8 mouse cellular contexts compared by ENCODE assay signal in genomic region chr7:74553111-74553650, GRCm38 (mm10). TPM values are rescaled to one million over a fixed set of nuclear protein-coding genes. Genes with fewer than 3 reads are reported as not detected.
DNase-seq lines count a peak whose midpoint lies in the region; ATAC-seq and TF ChIP-seq lines count a peak whose summit lies in the region.

No protein-coding gene starts in this region.

- no peaks in the 10 kb centered on the region for H3K9me3 ChIP-seq in embryonic facial prominence, embryonic 13.5 days
- H3K9me3 ChIP-seq in hindbrain, postnatal 0 days (ENCODE audit: low read length) = no peaks in the 10 kb centered on the region
- no peaks in the 10 kb centered on the region for H3K9me3 ChIP-seq in neural tube, embryonic 12.5 days

- TF ChIP-seq CTCF in left cerebral cortex, adult 2 months (IDR thresholded peaks at IDR 0.05) = no peak
- no peak for TF ChIP-seq CTCF in hindbrain, postnatal 0 days (IDR thresholded peaks at IDR 0.05; ENCODE audit: low read depth)

- H3K4me3 ChIP-seq in left cerebral cortex, adult 2 months = peak overlapping the region; percentile 93
- H3K4me3 ChIP-seq in embryonic facial prominence, embryonic 13.5 days = peak overlapping the region; percentile 60
- peak overlapping the region; percentile 73 for H3K4me3 ChIP-seq in hindbrain, postnatal 0 days (ENCODE audit: low read length)
- peak overlapping the region; percentile 78 for H3K4me3 ChIP-seq in neural tube, embryonic 12.5 days

- no peak for DNase-seq in left cerebral cortex, adult 2 months (ENCODE audit: extremely low spot score in 1 of 2, low spot score in 2 of 2)
- DNase-seq in left cerebral cortex, adult 8-10 months (ENCODE audit: low spot score in 2 of 2) = no peak
- DNase-seq in hindbrain, postnatal 0 days (ENCODE audit: low spot score) = no peak
- no peak for DNase-seq in layer of hippocampus, postnatal 10 days (ENCODE audit: low spot score in 2 of 2)
- no peak for DNase-seq in adrenal gland, postnatal 14 days
- DNase-seq in gastrocnemius, postnatal 10 days = no peak

- no peaks in the 10 kb centered on the region for H3K36me3 ChIP-seq in embryonic facial prominence, embryonic 13.5 days
- no peaks in the 10 kb centered on the region for H3K36me3 ChIP-seq in hindbrain, postnatal 0 days (ENCODE audit: insufficient read depth, low read length)
- no peaks in the 10 kb centered on the region for H3K36me3 ChIP-seq in neural tube, embryonic 12.5 days

- peaks cover 24% of the 10 kb centered on the region for H3K27me3 ChIP-seq in embryonic facial prominence, embryonic 13.5 days
- 0 out of 2 replicates have a peak, but pooled peaks cover 3% of the 10 kb centered on the region for H3K27me3 ChIP-seq in hindbrain, postnatal 0 days (ENCODE audit: insufficient read depth, low read length)
- peaks cover 11% of the 10 kb centered on the region for H3K27me3 ChIP-seq in neural tube, embryonic 12.5 days (replicated peaks)

- peak overlapping the region; percentile 97; the same call in 1 of the 2 replicates for H3K27ac ChIP-seq in left cerebral cortex, adult 2 months
- no peak overlapping the region for H3K27ac ChIP-seq in embryonic facial prominence, embryonic 13.5 days
- no peak overlapping the region for H3K27ac ChIP-seq in hindbrain, postnatal 0 days
- H3K27ac ChIP-seq in neural tube, embryonic 12.5 days = no peak overlapping the region

- intact Hi-C loops in left cerebral cortex, adult 2 months (cut with DNase I) = loop anchor here (10.0 kb wide), 2 partner anchors 322 to 392 kb away; no protein-coding TSS in a partner anchor

- WGBS in embryonic facial prominence, embryonic 13.5 days = 26% methylated on average over 8 of the region's 8 CpGs
- 57% methylated on average over 8 of the region's 8 CpGs for WGBS in hindbrain, postnatal 0 days
- 66% methylated on average over 8 of the region's 8 CpGs for WGBS in neural tube, embryonic 12.5 days

- peak overlapping the region; percentile 94 for H3K4me2 ChIP-seq in embryonic facial prominence, embryonic 13.5 days
- H3K4me2 ChIP-seq in hindbrain, postnatal 0 days (ENCODE audit: low read depth, low read length) = peak overlapping the region; percentile 83
- H3K4me2 ChIP-seq in neural tube, embryonic 12.5 days (replicated peaks) = peak overlapping the region; percentile 91

- H3K4me1 ChIP-seq in embryonic facial prominence, embryonic 13.5 days = peaks cover 23% of the 10 kb centered on the region
- H3K4me1 ChIP-seq in hindbrain, postnatal 0 days (ENCODE audit: insufficient read depth, low read length) = no peaks in the 10 kb centered on the region
- H3K4me1 ChIP-seq in neural tube, embryonic 12.5 days = peaks cover 7% of the 10 kb centered on the region; the same call in 1 of the 2 replicates

- ATAC-seq in embryonic facial prominence, embryonic 13.5 days (ENCODE audit: insufficient number of reproducible peaks, insufficient read depth, low FRiP score, low TSS enrichment, low read depth) = no peak
- ATAC-seq in hindbrain, postnatal 0 days = no peak
- ATAC-seq in neural tube, embryonic 12.5 days (ENCODE audit: low FRiP score, low read depth) = no peak

- 0 out of 2 replicates have a peak overlapping the region, but pooled peaks have one; percentile 82 for H3K9ac ChIP-seq in embryonic facial prominence, embryonic 13.5 days
- H3K9ac ChIP-seq in hindbrain, postnatal 0 days (replicated peaks; ENCODE audit: low read length) = no peak overlapping the region; the same call in 1 of the 2 replicates
- 0 out of 2 replicates have a peak overlapping the region, but pooled peaks have one; percentile 79 for H3K9ac ChIP-seq in neural tube, embryonic 12.5 days

RNA-seq across cellular contexts. Expression of gene Slco3a1, which starts 1.4 kb away (rescaled TPM):
- total RNA-seq in left cerebral cortex, adult 2 months (2021) = 10 to 100 TPM; 54.9 to 56.8 TPM
- 10 to 100 TPM; 44.2 to 47.3 (median 44.9) TPM for total RNA-seq in left cerebral cortex, adult 8-10 months (2022)
- polyA plus RNA-seq in embryonic facial prominence, embryonic 13.5 days (2015; fragmentation: Nextera tagmentation; extraction: Ambion mirVana) = 11.3 and 11.6 TPM in 2 replicates
- 17.9 and 20.7 TPM in 2 replicates for total RNA-seq in hindbrain, postnatal 0 days (2014; rRNA removed)
- polyA plus RNA-seq in hindbrain, postnatal 0 days (2015; fragmentation: Nextera tagmentation; extraction: Ambion mirVana) = 14.7 and 15.0 TPM in 2 replicates
- 22.5 and 26.6 TPM in 2 replicates for polyA plus RNA-seq in neural tube, embryonic 12.5 days (2016; fragmentation: Nextera tagmentation; extraction: Ambion mirVana)
- total RNA-seq in layer of hippocampus, postnatal 10 days (2021) = 10 to 100 TPM; 65.6 to 66.6 TPM
- 20.8 and 26.1 TPM in 2 replicates for total RNA-seq in adrenal gland, postnatal 14 days (2021)
- total RNA-seq in gastrocnemius, postnatal 10 days (2021) = 10 to 100 TPM; 23.5 to 24.4 TPM
